Mouse (Mus musculus): ENCODE measurements around the gene Ncf2.

DNA sequence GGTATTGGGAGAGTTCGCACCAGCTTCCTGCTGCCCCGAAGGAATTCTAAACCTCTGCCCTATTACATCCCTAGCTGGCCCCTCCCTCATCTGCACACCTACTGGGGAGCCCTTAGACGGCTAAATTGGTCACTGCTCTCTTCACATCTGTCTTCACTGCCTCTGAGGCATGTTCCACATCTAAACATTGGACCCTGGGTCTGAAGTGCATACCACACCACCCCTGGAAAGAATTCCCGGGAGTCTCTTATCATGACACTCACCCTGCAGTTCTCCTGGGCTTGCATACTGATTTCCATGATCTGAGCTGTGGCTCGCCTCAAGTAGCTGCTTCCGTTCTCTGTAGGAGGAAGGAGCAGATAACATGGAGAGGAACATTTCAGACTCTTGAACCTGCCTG is 9.2 kb upstream of the Ncf2 start:
- no peak for TF ChIP-seq MAX (IDR thresholded peaks at IDR 0.05)
- TF ChIP-seq CTCF (IDR thresholded peaks at IDR 0.05; ENCODE audit: control insufficient read depth, insufficient read depth, insufficient read length): no peak
- no peak for TF ChIP-seq MYOD1 (IDR thresholded peaks at IDR 0.05; ENCODE audit: control insufficient read depth, insufficient read length, low read depth)
- TF ChIP-seq MYOG (IDR thresholded peaks at IDR 0.05; ENCODE audit: control insufficient read depth, extremely low read depth, insufficient read length): no peak
- TF ChIP-seq CEBPB (IDR thresholded peaks at IDR 0.05; ENCODE audit: low read depth): no peak
- TF ChIP-seq USF1 (IDR thresholded peaks at IDR 0.05; ENCODE audit: low read depth): no peak
- TF ChIP-seq FOSL1 (IDR thresholded peaks at IDR 0.05; ENCODE audit: insufficient read depth, low read length, poor library complexity, severe bottlenecking): no peak

All from C2C12 (cell line).